Mouse (Mus musculus): Measurements from ENCODE around the gene Arf6. TPM values are rescaled to one million over a fixed set of nuclear protein-coding genes. Genes with fewer than 3 reads are reported as not detected.
"Not testable (repeated sequence)": the region's sequence is repeated elsewhere in the genome, so short reads cannot be mapped to it uniquely, and the experiment has no call there.

Gene Arf6
- polyA plus RNA-seq (2016; fragmentation: Nextera tagmentation; extraction: Ambion mirVana), result 49.7 and 53.0 TPM in 2 replicates

- H3K9ac ChIP-seq (replicated peaks), result peak within 1 kb of the TSS; percentile 98
- ATAC-seq (ENCODE audit: low FRiP score, low read depth), result peak; percentile 93
- under 1% methylated on average over 100 of the region's 121 CpGs for WGBS
- H3K4me1 ChIP-seq, result peaks cover 28% of the 10 kb centered on the region
- no peaks in the 10 kb centered on the region for H3K36me3 ChIP-seq
- H3K9me3 ChIP-seq, result no peaks in the 10 kb centered on the region
- peak within 1 kb of the TSS; percentile 92 for H3K27ac ChIP-seq (replicated peaks)
- H3K27me3 ChIP-seq, result no peaks in the 10 kb centered on the region
- H3K4me2 ChIP-seq (replicated peaks), result peak within 1 kb of the TSS; percentile 93
- H3K4me3 ChIP-seq, result peak within 1 kb of the TSS; percentile 99
Measured at GRCm38 (mm10) chr12:69371854-69372671, at the start of gene Arf6, which contains the start of gene Gm9887. TSS of gene Arf6 (plus strand) at chr12:69372150. TSS of gene Gm9887 (minus strand) at chr12:69372458.

GRCm38 (mm10) chr12:69331187-69331586, 40.8 kb upstream of the Arf6 start:
- Histone ChIP-seq H3K4me2 (replicated peaks) (no peak overlapping the region), H3K27me3 (no peaks in the 10 kb centered on the region), H3K9ac (replicated peaks) (no peak overlapping the region), H3K9me3 (no peaks in the 10 kb centered on the region), H3K27ac (replicated peaks) (no peak overlapping the region), H3K4me1 (no peaks in the 10 kb centered on the region), H3K36me3 (peaks cover 72% of the 10 kb centered on the region), H3K4me3 (no peak overlapping the region)
- ATAC-seq (ENCODE audit: low FRiP score, low read depth), result no peak
- WGBS, result 94% methylated on average over 3 of the region's 3 CpGs

GRCm38 (mm10) chr12:69332147-69332546, 39.8 kb upstream of the Arf6 start:
- ATAC-seq (ENCODE audit: low FRiP score, low read depth), result no peak
- no peak overlapping the region for H3K27ac ChIP-seq (replicated peaks)
- peaks cover 72% of the 10 kb centered on the region for H3K36me3 ChIP-seq
- no peaks in the 10 kb centered on the region for H3K4me1 ChIP-seq
- no peak overlapping the region for H3K4me3 ChIP-seq
- 89% methylated on average over 1 of the region's 1 CpGs for WGBS
- H3K9me3 ChIP-seq, result no peaks in the 10 kb centered on the region
- H3K4me2 ChIP-seq (replicated peaks), result no peak overlapping the region
- H3K27me3 ChIP-seq, result no peaks in the 10 kb centered on the region
- H3K9ac ChIP-seq (replicated peaks), result no peak overlapping the region

- H3K4me1 ChIP-seq, result no peaks in the 10 kb centered on the region
Measured at GRCm38 (mm10) chr12:69333547-69333946, 38.4 kb upstream of the Arf6 start.

GRCm38 (mm10) chr12:69349928-69350327, 22.0 kb upstream of the Arf6 start:
- Histone ChIP-seq H3K9me3 (no peaks in the 10 kb centered on the region), H3K9ac (replicated peaks) (no peak overlapping the region), H3K4me1 (no peaks in the 10 kb centered on the region), H3K27me3 (no peaks in the 10 kb centered on the region), H3K4me3 (no peak overlapping the region), H3K36me3 (peaks cover 70% of the 10 kb centered on the region), H3K4me2 (replicated peaks) (no peak overlapping the region), H3K27ac (replicated peaks) (no peak overlapping the region)
- 80% methylated on average over 2 of the region's 2 CpGs for WGBS
- ATAC-seq (ENCODE audit: low FRiP score, low read depth), result no peak

More at GRCm38 (mm10) chr12:69333547-69333946, 38.4 kb upstream of the Arf6 start:
- WGBS, result 92% methylated on average over 2 of the region's 2 CpGs
- H3K27ac ChIP-seq (replicated peaks), result no peak overlapping the region
- H3K4me3 ChIP-seq, result no peak overlapping the region
- peaks cover 68% of the 10 kb centered on the region for H3K36me3 ChIP-seq
- H3K4me2 ChIP-seq (replicated peaks), result no peak overlapping the region
- no peak overlapping the region for H3K9ac ChIP-seq (replicated peaks)
- ATAC-seq (ENCODE audit: low FRiP score, low read depth), result no peak
- no peaks in the 10 kb centered on the region for H3K27me3 ChIP-seq
- H3K9me3 ChIP-seq, result no peaks in the 10 kb centered on the region

- Histone ChIP-seq H3K9ac (replicated peaks) (no peak overlapping the region), H3K27ac (replicated peaks) (no peak overlapping the region), H3K4me2 (replicated peaks) (no peak overlapping the region), H3K4me3 (no peak overlapping the region), H3K27me3 (no peaks in the 10 kb centered on the region), H3K36me3 (peaks cover 59% of the 10 kb centered on the region), H3K9me3 (no peaks in the 10 kb centered on the region), H3K4me1 (peaks cover 8% of the 10 kb centered on the region)
- ATAC-seq (ENCODE audit: low FRiP score, low read depth), result no peak
- WGBS, result 86% methylated on average over 1 of the region's 1 CpGs
Measured at GRCm38 (mm10) chr12:69351685-69352084, 20.3 kb upstream of the Arf6 start.

- peak within 1 kb of the TSS; percentile 87 for H3K27ac ChIP-seq (replicated peaks)
- WGBS, result 1% methylated on average over 37 of the region's 50 CpGs
- H3K4me3 ChIP-seq, result peak within 1 kb of the TSS; percentile 92
- no peaks in the 10 kb centered on the region for H3K27me3 ChIP-seq
- H3K4me2 ChIP-seq (replicated peaks), result peak within 1 kb of the TSS; percentile 67
- H3K9me3 ChIP-seq, result no peaks in the 10 kb centered on the region
- H3K36me3 ChIP-seq, result peaks cover 25% of the 10 kb centered on the region
- ATAC-seq (ENCODE audit: low FRiP score, low read depth), result peak; percentile 62
- H3K9ac ChIP-seq (replicated peaks), result peak within 1 kb of the TSS; percentile 94
- peaks cover 11% of the 10 kb centered on the region for H3K4me1 ChIP-seq
Measured at GRCm38 (mm10) chr12:69356546-69357299, 15.2 kb upstream of the Arf6 start, which contains the start of gene Nemf. TSS of gene Nemf (minus strand) at chr12:69357165.

GRCm38 (mm10) chr12:69357300-69357646, 14.7 kb upstream of the Arf6 start:
- peak overlapping the region; percentile 94 for H3K9ac ChIP-seq (replicated peaks)
- H3K9me3 ChIP-seq, result no peaks in the 10 kb centered on the region
- no peak for ATAC-seq (ENCODE audit: low FRiP score, low read depth)
- peak overlapping the region; percentile 67 for H3K4me2 ChIP-seq (replicated peaks)
- peaks cover 17% of the 10 kb centered on the region for H3K4me1 ChIP-seq
- WGBS, result 6% methylated on average over 13 of the region's 13 CpGs
- H3K27ac ChIP-seq (replicated peaks), result peak overlapping the region; percentile 87; the same call in 1 of the 2 replicates
- H3K4me3 ChIP-seq, result peak overlapping the region; percentile 92
- peaks cover 19% of the 10 kb centered on the region for H3K36me3 ChIP-seq
- H3K27me3 ChIP-seq, result no peaks in the 10 kb centered on the region

- Histone ChIP-seq H3K27me3 (no peaks in the 10 kb centered on the region), H3K36me3 (no peaks in the 10 kb centered on the region), H3K4me3 (no peak overlapping the region), H3K9me3 (no peaks in the 10 kb centered on the region), H3K9ac (replicated peaks) (no peak overlapping the region), H3K27ac (replicated peaks) (no peak overlapping the region), H3K4me2 (replicated peaks) (no peak overlapping the region), H3K4me1 (peaks cover 25% of the 10 kb centered on the region)
- 18% methylated on average over 5 of the region's 5 CpGs for WGBS
- no peak for ATAC-seq (ENCODE audit: low FRiP score, low read depth)
Measured at GRCm38 (mm10) chr12:69360655-69360996, 11.3 kb upstream of the Arf6 start.

GRCm38 (mm10) chr12:69360997-69361899, 10.7 kb upstream of the Arf6 start:
- not testable (repeated sequence) for H3K36me3 ChIP-seq, H3K9me3 ChIP-seq, H3K27me3 ChIP-seq
- Histone ChIP-seq H3K4me2 (replicated peaks) (peak overlapping the region; percentile 63), H3K9ac (replicated peaks) (peak overlapping the region; percentile 59), H3K4me1 (peaks cover 21% of the 10 kb centered on the region), H3K4me3 (peak overlapping the region; percentile 61), H3K27ac (replicated peaks) (peak overlapping the region; percentile 76)
- under 1% methylated on average over 40 of the region's 50 CpGs for WGBS
- peak; percentile 96 for ATAC-seq (ENCODE audit: low FRiP score, low read depth)

GRCm38 (mm10) chr12:69361919-69362318, 10.0 kb upstream of the Arf6 start:
- no peak for ATAC-seq (ENCODE audit: low FRiP score, low read depth)
- H3K36me3 ChIP-seq, result no peaks in the 10 kb centered on the region
- H3K4me3 ChIP-seq, result peak overlapping the region; percentile 61
- H3K9ac ChIP-seq (replicated peaks), result peak overlapping the region; percentile 59
- no peaks in the 10 kb centered on the region for H3K9me3 ChIP-seq
- WGBS, result 7% methylated on average over 10 of the region's 10 CpGs
- peak overlapping the region; percentile 76 for H3K27ac ChIP-seq (replicated peaks)
- H3K4me2 ChIP-seq (replicated peaks), result peak overlapping the region; percentile 63
- no peaks in the 10 kb centered on the region for H3K27me3 ChIP-seq
- peaks cover 21% of the 10 kb centered on the region for H3K4me1 ChIP-seq
